Mouse (Mus musculus): ENCODE measurements around the gene Gm49510. TPM values are rescaled to one million over a fixed set of nuclear protein-coding genes. Genes with fewer than 3 reads are reported as not detected.

Gm49510 gene
- polyA plus RNA-seq, 1 experiment from 2014 or later = not detected

GRCm38 (mm10) chr15:78927021-78927787 is 27.7 kb downstream of the Gm49510 start:
- no peaks in the 10 kb centered on the region for H3K36me3 ChIP-seq (ENCODE audit: control insufficient read depth, insufficient read depth, low read length)
- peak overlapping the region; percentile 43; the same call in 1 of the 2 replicates for H3K9ac ChIP-seq (ENCODE audit: low read length)
- H3K4me3 ChIP-seq (ENCODE audit: low read depth, low read length) = peak overlapping the region; percentile 24
- peaks cover 17% of the 10 kb centered on the region for H3K4me1 ChIP-seq (ENCODE audit: control insufficient read depth, insufficient read depth, low read length)
- H3K27ac ChIP-seq (ENCODE audit: low read depth, low read length) = no peak overlapping the region
- no peaks in the 10 kb centered on the region for H3K27me3 ChIP-seq (replicated peaks; ENCODE audit: control insufficient read depth, insufficient read depth, low read length)
- peak overlapping the region; percentile 62 for H3K4me2 ChIP-seq (ENCODE audit: low read length)
- WGBS = 23% methylated on average over 15 of the region's 15 CpGs
- no peaks in the 10 kb centered on the region for H3K9me3 ChIP-seq (replicated peaks; ENCODE audit: control insufficient read depth, low read length)
- ATAC-seq (no peak), DNase-seq (ENCODE audit: low spot score) (no peak)

GRCm38 (mm10) chr15:78927788-78928457 is 28.5 kb downstream of the Gm49510 start:
- H3K27me3 ChIP-seq (replicated peaks; ENCODE audit: control insufficient read depth, insufficient read depth, low read length) = no peaks in the 10 kb centered on the region
- DNase-seq (ENCODE audit: low spot score) (peak; percentile 77), ATAC-seq (peak; percentile 65)
- H3K9ac ChIP-seq (ENCODE audit: low read length) = peak overlapping the region; percentile 43; the same call in 1 of the 2 replicates
- under 1% methylated on average over 33 of the region's 35 CpGs for WGBS
- H3K36me3 ChIP-seq (ENCODE audit: control insufficient read depth, insufficient read depth, low read length) = no peaks in the 10 kb centered on the region
- H3K27ac ChIP-seq (ENCODE audit: low read depth, low read length) = no peak overlapping the region
- H3K9me3 ChIP-seq (replicated peaks; ENCODE audit: control insufficient read depth, low read length) = no peaks in the 10 kb centered on the region
- peak overlapping the region; percentile 62 for H3K4me2 ChIP-seq (ENCODE audit: low read length)
- peaks cover 17% of the 10 kb centered on the region for H3K4me1 ChIP-seq (ENCODE audit: control insufficient read depth, insufficient read depth, low read length)
- H3K4me3 ChIP-seq (ENCODE audit: low read depth, low read length) = peak overlapping the region; percentile 24

- 52% methylated on average over 7 of the region's 8 CpGs for WGBS
- no peak overlapping the region for H3K27ac ChIP-seq (ENCODE audit: low read depth, low read length)
- no peaks in the 10 kb centered on the region for H3K36me3 ChIP-seq (ENCODE audit: control insufficient read depth, insufficient read depth, low read length)
- no peak overlapping the region for H3K4me3 ChIP-seq (ENCODE audit: low read depth, low read length)
- H3K27me3 ChIP-seq (replicated peaks; ENCODE audit: control insufficient read depth, insufficient read depth, low read length) = no peaks in the 10 kb centered on the region
- DNase-seq (ENCODE audit: low spot score) (no peak), ATAC-seq (peak; percentile 7)
- H3K4me1 ChIP-seq (ENCODE audit: control insufficient read depth, insufficient read depth, low read length) = peaks cover 17% of the 10 kb centered on the region
- H3K9ac ChIP-seq (ENCODE audit: low read length) = no peak overlapping the region
- no peaks in the 10 kb centered on the region for H3K9me3 ChIP-seq (replicated peaks; ENCODE audit: control insufficient read depth, low read length)
- peak overlapping the region; percentile 62 for H3K4me2 ChIP-seq (ENCODE audit: low read length)
Observed at GRCm38 (mm10) chr15:78928539-78928938, 29.1 kb downstream of the Gm49510 start.

- Histone ChIP-seq H3K9me3 (replicated peaks; ENCODE audit: control insufficient read depth, low read length) (no peaks in the 10 kb centered on the region), H3K4me3 (ENCODE audit: low read depth, low read length) (no peak overlapping the region), H3K4me1 (ENCODE audit: control insufficient read depth, insufficient read depth, low read length) (peaks cover 17% of the 10 kb centered on the region), H3K27ac (ENCODE audit: low read depth, low read length) (no peak overlapping the region), H3K27me3 (replicated peaks; ENCODE audit: control insufficient read depth, insufficient read depth, low read length) (no peaks in the 10 kb centered on the region), H3K9ac (ENCODE audit: low read length) (no peak overlapping the region), H3K4me2 (ENCODE audit: low read length) (no peak overlapping the region), H3K36me3 (ENCODE audit: control insufficient read depth, insufficient read depth, low read length) (no peaks in the 10 kb centered on the region)
- DNase-seq (ENCODE audit: low spot score) (no peak), ATAC-seq (no peak)
- WGBS = 95% methylated on average over 6 of the region's 6 CpGs
Observed at GRCm38 (mm10) chr15:78930192-78930706, 30.8 kb downstream of the Gm49510 start.

GRCm38 (mm10) chr15:78930801-78931426 is 31.4 kb downstream of the Gm49510 start:
- DNase-seq (ENCODE audit: low spot score) (no peak), ATAC-seq (no peak)
- peaks cover 22% of the 10 kb centered on the region for H3K4me1 ChIP-seq (ENCODE audit: control insufficient read depth, insufficient read depth, low read length)
- no peak overlapping the region for H3K9ac ChIP-seq (ENCODE audit: low read length)
- WGBS = 93% methylated on average over 7 of the region's 7 CpGs
- H3K27me3 ChIP-seq (replicated peaks; ENCODE audit: control insufficient read depth, insufficient read depth, low read length) = no peaks in the 10 kb centered on the region
- H3K4me3 ChIP-seq (ENCODE audit: low read depth, low read length) = no peak overlapping the region
- H3K9me3 ChIP-seq (replicated peaks; ENCODE audit: control insufficient read depth, low read length) = no peaks in the 10 kb centered on the region
- H3K36me3 ChIP-seq (ENCODE audit: control insufficient read depth, insufficient read depth, low read length) = no peaks in the 10 kb centered on the region
- no peak overlapping the region for H3K4me2 ChIP-seq (ENCODE audit: low read length)
- H3K27ac ChIP-seq (ENCODE audit: low read depth, low read length) = no peak overlapping the region

- H3K9ac ChIP-seq (ENCODE audit: low read length) = no peak overlapping the region
- no peak overlapping the region for H3K4me3 ChIP-seq (ENCODE audit: low read depth, low read length)
- no peaks in the 10 kb centered on the region for H3K27me3 ChIP-seq (replicated peaks; ENCODE audit: control insufficient read depth, insufficient read depth, low read length)
- no peak overlapping the region for H3K4me2 ChIP-seq (ENCODE audit: low read length)
- no peak for DNase-seq (ENCODE audit: low spot score)
- ATAC-seq = no peak
- peaks cover 17% of the 10 kb centered on the region for H3K4me1 ChIP-seq (ENCODE audit: control insufficient read depth, insufficient read depth, low read length)
- 19% methylated on average over 3 of the region's 3 CpGs for WGBS
- H3K27ac ChIP-seq (ENCODE audit: low read depth, low read length) = no peak overlapping the region
- H3K36me3 ChIP-seq (ENCODE audit: control insufficient read depth, insufficient read depth, low read length) = no peaks in the 10 kb centered on the region
- no peaks in the 10 kb centered on the region for H3K9me3 ChIP-seq (replicated peaks; ENCODE audit: control insufficient read depth, low read length)
Observed at GRCm38 (mm10) chr15:78931577-78931976, 32.1 kb downstream of the Gm49510 start.

GRCm38 (mm10) chr15:78934784-78935320 is 35.4 kb downstream of the Gm49510 start, which contains the start of gene Nol12:
Gene Nol12, plus strand, starts transcription at chr15:78934933.
- Histone ChIP-seq H3K9ac (ENCODE audit: low read length) (peak within 1 kb of the TSS; percentile 82), H3K4me3 (ENCODE audit: low read depth, low read length) (peak within 1 kb of the TSS; percentile 73), H3K27ac (ENCODE audit: low read depth, low read length) (peak within 1 kb of the TSS; percentile 74), H3K9me3 (replicated peaks; ENCODE audit: control insufficient read depth, low read length) (no peaks in the 10 kb centered on the region), H3K27me3 (replicated peaks; ENCODE audit: control insufficient read depth, insufficient read depth, low read length) (no peaks in the 10 kb centered on the region), H3K36me3 (ENCODE audit: control insufficient read depth, insufficient read depth, low read length) (peaks cover 29% of the 10 kb centered on the region), H3K4me1 (ENCODE audit: control insufficient read depth, insufficient read depth, low read length) (peaks cover 6% of the 10 kb centered on the region), H3K4me2 (ENCODE audit: low read length) (peak within 1 kb of the TSS; percentile 75)
- peak; percentile 94 for ATAC-seq
- WGBS = 1% methylated on average over 42 of the region's 42 CpGs
- DNase-seq (ENCODE audit: low spot score) = peak; percentile 96

- Histone ChIP-seq H3K27ac (ENCODE audit: low read depth, low read length) (no peak overlapping the region), H3K9me3 (replicated peaks; ENCODE audit: control insufficient read depth, low read length) (no peaks in the 10 kb centered on the region), H3K4me1 (ENCODE audit: control insufficient read depth, insufficient read depth, low read length) (peaks cover 6% of the 10 kb centered on the region), H3K9ac (ENCODE audit: low read length) (no peak overlapping the region), H3K36me3 (ENCODE audit: control insufficient read depth, insufficient read depth, low read length) (peaks cover 45% of the 10 kb centered on the region), H3K4me3 (ENCODE audit: low read depth, low read length) (no peak overlapping the region), H3K4me2 (ENCODE audit: low read length) (no peak overlapping the region; the same call in 1 of the 2 replicates), H3K27me3 (replicated peaks; ENCODE audit: control insufficient read depth, insufficient read depth, low read length) (no peaks in the 10 kb centered on the region)
- ATAC-seq (no peak), DNase-seq (ENCODE audit: low spot score) (no peak)
- WGBS = 91% methylated on average over 12 of the region's 12 CpGs
Observed at GRCm38 (mm10) chr15:78936403-78936802, 36.9 kb downstream of the Gm49510 start.
